Mouse (Mus musculus): Measurements from ENCODE around the gene Gstt1. TPM values are rescaled to one million over a fixed set of nuclear protein-coding genes. Genes with fewer than 3 reads are reported as not detected.

Gene Gstt1
- polyA plus RNA-seq, 1 experiment from 2014 or later = 3.0 TPM

DNA sequence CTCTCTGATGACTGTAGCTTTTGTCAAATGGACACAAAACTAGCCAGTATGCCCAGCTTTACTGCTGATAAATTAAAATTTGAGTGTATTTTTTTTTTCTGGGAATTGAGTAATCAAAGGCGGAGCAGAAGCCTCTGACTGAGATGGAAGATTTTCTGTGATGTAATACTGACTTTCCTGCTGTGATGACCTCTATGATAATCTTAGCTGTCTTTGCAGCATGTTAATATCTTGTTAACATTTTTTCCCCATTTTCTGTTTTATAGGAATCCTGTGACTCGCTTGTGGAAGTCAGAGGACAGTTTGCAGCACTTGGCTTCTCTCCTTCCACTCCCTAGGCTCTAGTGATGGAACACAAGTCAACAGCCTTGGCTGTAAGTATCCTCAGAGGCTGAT, 31.9 kb upstream of the Gstt1 start:
- 90% methylated on average over 2 of the region's 2 CpGs for WGBS
- DNase-seq (ENCODE audit: low spot score) = no peak
- Histone ChIP-seq H3K27me3 (ENCODE audit: low read depth, poor library complexity, severe bottlenecking) (peaks cover 35% of the 10 kb centered on the region), H3K4me3 (no peak overlapping the region), H3K36me3 (no peaks in the 10 kb centered on the region), H3K4me1 (peaks cover 23% of the 10 kb centered on the region), H3K27ac (replicated peaks) (no peak overlapping the region), H3K9me3 (replicated peaks) (no peaks in the 10 kb centered on the region)

DNA sequence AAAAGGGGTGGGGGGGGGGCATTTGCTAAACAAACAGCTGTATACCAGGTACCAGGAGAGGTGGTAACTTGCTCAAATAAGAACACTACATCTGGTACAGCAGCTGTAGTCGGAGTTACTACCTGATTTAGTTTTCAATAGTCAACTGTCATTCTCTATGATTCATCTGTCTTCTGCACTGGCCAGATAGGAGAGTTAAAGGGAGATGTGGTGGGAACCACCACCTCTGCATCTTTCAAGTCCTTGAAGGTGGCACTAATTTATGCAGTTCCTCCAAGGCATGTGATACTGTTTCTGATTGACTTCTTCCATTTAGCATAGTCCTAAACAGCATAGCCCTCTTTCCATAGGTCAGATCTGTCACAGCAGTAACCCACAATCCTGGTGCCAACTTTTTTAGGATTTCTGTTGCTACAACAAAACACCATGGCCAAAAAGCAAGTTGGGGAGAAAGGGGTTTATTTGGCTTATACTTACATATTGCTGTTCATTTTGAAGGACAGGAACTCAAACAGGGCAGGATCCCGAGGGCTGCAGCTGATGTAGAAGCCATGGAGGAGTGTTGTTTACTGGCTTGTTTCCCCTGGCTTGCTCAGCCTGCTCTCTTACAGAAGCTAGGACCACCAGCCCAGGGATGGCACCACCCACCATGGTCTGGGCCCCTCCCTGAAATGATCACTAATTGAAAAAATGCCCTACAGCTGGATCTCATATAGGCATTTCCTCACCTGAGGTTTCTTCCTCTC, 31.3 kb upstream of the Gstt1 start:
- H3K27ac ChIP-seq (replicated peaks) = no peak overlapping the region
- no peaks in the 10 kb centered on the region for H3K9me3 ChIP-seq (replicated peaks)
- no peaks in the 10 kb centered on the region for H3K36me3 ChIP-seq
- H3K27me3 ChIP-seq (ENCODE audit: low read depth, poor library complexity, severe bottlenecking) = peaks cover 30% of the 10 kb centered on the region
- H3K4me1 ChIP-seq = peaks cover 19% of the 10 kb centered on the region
- no peak for DNase-seq (ENCODE audit: low spot score)
- H3K4me3 ChIP-seq = no peak overlapping the region
- WGBS = 87% methylated on average over 2 of the region's 2 CpGs

DNA sequence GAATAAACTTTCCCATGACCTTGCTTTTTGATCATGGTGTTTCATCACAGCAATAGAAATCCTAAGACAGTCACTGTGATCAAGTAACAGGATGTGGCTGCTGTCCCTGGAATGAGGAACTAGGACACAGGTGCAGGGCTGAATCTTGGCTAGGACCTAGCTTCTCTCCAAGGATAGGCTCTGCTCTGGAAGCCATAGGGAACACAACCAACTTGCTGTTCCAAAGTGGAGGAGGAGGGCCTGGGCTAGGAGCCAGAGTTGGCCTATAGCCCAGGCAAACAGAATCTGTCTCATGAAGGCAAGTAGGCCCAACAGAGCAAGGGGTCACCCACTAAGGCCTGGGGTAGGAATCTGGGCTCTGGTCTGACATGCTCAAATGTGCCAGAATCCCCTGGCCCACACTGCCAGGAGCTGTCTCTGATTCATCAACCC, 30.1 kb upstream of the Gstt1 start:
- H3K4me1 ChIP-seq = peaks cover 7% of the 10 kb centered on the region
- no peak overlapping the region for H3K4me3 ChIP-seq
- H3K9me3 ChIP-seq (replicated peaks) = no peaks in the 10 kb centered on the region; the same call in 1 of the 2 replicates
- no peaks in the 10 kb centered on the region for H3K36me3 ChIP-seq
- no peak overlapping the region for H3K27ac ChIP-seq (replicated peaks)
- DNase-seq (ENCODE audit: low spot score) = no peak
- H3K27me3 ChIP-seq (ENCODE audit: low read depth, poor library complexity, severe bottlenecking) = peaks cover 18% of the 10 kb centered on the region

DNA sequence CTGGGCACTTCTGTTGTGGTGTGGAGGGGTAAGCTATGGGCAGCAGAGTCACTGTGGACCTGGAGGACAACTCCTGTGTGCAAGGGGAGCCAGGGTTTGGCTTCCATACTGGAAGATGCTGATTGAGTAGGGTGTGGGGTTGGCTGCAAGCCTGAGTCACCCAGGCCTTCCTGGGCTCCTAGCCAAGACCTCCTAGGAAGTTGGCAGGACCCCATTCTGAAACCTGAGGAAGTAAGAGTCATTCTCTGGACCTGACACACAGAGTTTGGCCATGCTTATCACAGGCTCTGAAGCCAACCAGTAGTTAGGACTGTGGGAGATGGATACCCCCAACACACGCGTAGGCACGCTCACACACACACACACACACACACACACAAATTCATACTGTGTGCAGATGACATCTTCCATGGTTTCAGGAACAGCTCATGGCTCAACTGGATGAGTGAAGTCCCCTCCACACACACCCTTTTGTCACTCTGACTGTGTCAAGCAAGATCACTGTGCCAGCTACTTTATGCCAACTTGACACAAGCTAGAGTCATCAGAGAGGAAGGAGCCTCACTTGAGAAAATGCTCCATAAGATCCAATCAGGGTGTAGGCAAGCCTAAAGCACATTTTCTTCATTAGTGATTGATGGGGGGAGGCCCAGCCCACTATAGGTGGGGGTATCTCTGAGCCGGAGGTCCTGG, 29.4 kb upstream of the Gstt1 start:
- H3K4me1 ChIP-seq = peaks cover under 1% of the 10 kb centered on the region; the same call in 1 of the 2 replicates
- peaks cover 11% of the 10 kb centered on the region for H3K27me3 ChIP-seq (ENCODE audit: low read depth, poor library complexity, severe bottlenecking)
- no peaks in the 10 kb centered on the region for H3K36me3 ChIP-seq
- WGBS = 90% methylated on average over 4 of the region's 4 CpGs
- DNase-seq (ENCODE audit: low spot score) = no peak
- H3K27ac ChIP-seq (replicated peaks) = no peak overlapping the region
- H3K9me3 ChIP-seq (replicated peaks) = peaks cover 6% of the 10 kb centered on the region; the same call in 1 of the 2 replicates
- H3K4me3 ChIP-seq = no peak overlapping the region

GRCm38 (mm10) chr10:75824530-75824929, 26.1 kb upstream of the Gstt1 start:
- H3K27ac ChIP-seq (replicated peaks) = no peak overlapping the region
- WGBS = 90% methylated on average over 4 of the region's 4 CpGs
- no peaks in the 10 kb centered on the region for H3K36me3 ChIP-seq

DNA sequence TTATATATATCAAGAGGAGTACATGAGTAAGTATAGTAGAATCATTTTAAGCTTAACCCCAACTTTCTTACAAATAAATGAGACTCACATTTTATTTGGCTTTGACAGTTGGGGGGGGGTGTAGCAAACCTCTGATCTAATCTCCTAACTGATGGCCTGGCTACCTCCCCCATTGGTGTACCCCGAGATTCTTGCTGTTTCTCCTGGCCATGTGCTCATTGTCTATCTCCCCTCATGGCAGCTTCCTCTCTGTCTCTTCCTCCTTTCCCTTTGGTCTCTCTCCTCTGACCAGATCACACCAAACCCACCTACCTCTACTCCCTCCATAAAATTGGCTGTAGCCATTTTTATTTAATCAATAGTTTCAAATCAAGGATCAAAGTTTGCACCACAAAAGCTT, 25.4 kb upstream of the Gstt1 start:
- DNase-seq (ENCODE audit: low spot score) = no peak

More at GRCm38 (mm10) chr10:75824530-75824929, 26.1 kb upstream of the Gstt1 start:
- Histone ChIP-seq H3K9me3 (replicated peaks) (peaks cover 6% of the 10 kb centered on the region; the same call in 1 of the 2 replicates), H3K4me1 (no peaks in the 10 kb centered on the region), H3K27me3 (ENCODE audit: low read depth, poor library complexity, severe bottlenecking) (no peaks in the 10 kb centered on the region), H3K4me3 (no peak overlapping the region)
- no peak for DNase-seq (ENCODE audit: low spot score)

GRCm38 (mm10) chr10:75822443-75822842, 24.1 kb upstream of the Gstt1 start, which contains the start of gene Gstt4:
Gene Gstt4 (minus strand): TSS chr10:75822543.
- Histone ChIP-seq H3K9me3 (replicated peaks) (peaks cover 6% of the 10 kb centered on the region; the same call in 1 of the 2 replicates), H3K4me3 (no peak within 1 kb of the TSS), H3K36me3 (no peaks in the 10 kb centered on the region), H3K4me1 (no peaks in the 10 kb centered on the region), H3K27me3 (ENCODE audit: low read depth, poor library complexity, severe bottlenecking) (no peaks in the 10 kb centered on the region), H3K27ac (replicated peaks) (no peak within 1 kb of the TSS)
- WGBS = 91% methylated on average over 2 of the region's 2 CpGs
- DNase-seq (ENCODE audit: low spot score) = no peak

More for the DNA sequence above, 25.4 kb upstream of the Gstt1 start:
- peaks cover 6% of the 10 kb centered on the region; the same call in 1 of the 2 replicates for H3K9me3 ChIP-seq (replicated peaks)
- no peak overlapping the region for H3K27ac ChIP-seq (replicated peaks)
- H3K27me3 ChIP-seq (ENCODE audit: low read depth, poor library complexity, severe bottlenecking) = no peaks in the 10 kb centered on the region
- WGBS = 90% methylated on average over 1 of the region's 1 CpGs
- no peaks in the 10 kb centered on the region for H3K36me3 ChIP-seq
- no peaks in the 10 kb centered on the region for H3K4me1 ChIP-seq
- H3K4me3 ChIP-seq = no peak overlapping the region

DNA sequence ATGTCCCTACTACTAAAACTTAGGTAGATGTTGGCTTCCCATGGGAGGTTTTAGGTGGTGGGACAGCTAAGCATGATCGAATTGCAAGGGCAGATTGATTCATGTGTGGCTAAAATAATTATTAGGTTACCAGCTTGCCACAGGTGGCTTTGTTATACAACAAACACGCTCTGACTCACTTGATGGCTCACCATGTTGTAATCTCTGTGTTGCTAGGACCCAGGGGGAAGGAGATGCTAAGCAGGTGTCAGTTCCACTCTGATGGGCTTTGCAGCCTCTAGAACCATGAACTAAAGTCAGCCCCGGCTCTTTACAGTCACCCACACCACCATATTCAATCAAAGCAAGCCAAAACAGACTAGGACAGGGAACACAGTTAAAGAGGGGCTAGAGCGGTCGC, 21.5 kb upstream of the Gstt1 start:
- H3K4me1 ChIP-seq = no peaks in the 10 kb centered on the region
- H3K27me3 ChIP-seq (ENCODE audit: low read depth, poor library complexity, severe bottlenecking) = no peaks in the 10 kb centered on the region
- H3K36me3 ChIP-seq = no peaks in the 10 kb centered on the region
- DNase-seq (ENCODE audit: low spot score) = no peak
- H3K9me3 ChIP-seq (replicated peaks) = peaks cover 6% of the 10 kb centered on the region; the same call in 1 of the 2 replicates
- 88% methylated on average over 5 of the region's 5 CpGs for WGBS
- H3K27ac ChIP-seq (replicated peaks) = no peak overlapping the region
- H3K4me3 ChIP-seq = no peak overlapping the region

GRCm38 (mm10) chr10:75818641-75819040, 20.3 kb upstream of the Gstt1 start:
- Histone ChIP-seq H3K9me3 (replicated peaks) (peaks cover 6% of the 10 kb centered on the region; the same call in 1 of the 2 replicates), H3K27me3 (ENCODE audit: low read depth, poor library complexity, severe bottlenecking) (no peaks in the 10 kb centered on the region), H3K27ac (replicated peaks) (no peak overlapping the region), H3K4me1 (no peaks in the 10 kb centered on the region), H3K4me3 (no peak overlapping the region), H3K36me3 (no peaks in the 10 kb centered on the region)
- DNase-seq (ENCODE audit: low spot score) = no peak
- WGBS = 59% methylated on average over 10 of the region's 10 CpGs

DNA sequence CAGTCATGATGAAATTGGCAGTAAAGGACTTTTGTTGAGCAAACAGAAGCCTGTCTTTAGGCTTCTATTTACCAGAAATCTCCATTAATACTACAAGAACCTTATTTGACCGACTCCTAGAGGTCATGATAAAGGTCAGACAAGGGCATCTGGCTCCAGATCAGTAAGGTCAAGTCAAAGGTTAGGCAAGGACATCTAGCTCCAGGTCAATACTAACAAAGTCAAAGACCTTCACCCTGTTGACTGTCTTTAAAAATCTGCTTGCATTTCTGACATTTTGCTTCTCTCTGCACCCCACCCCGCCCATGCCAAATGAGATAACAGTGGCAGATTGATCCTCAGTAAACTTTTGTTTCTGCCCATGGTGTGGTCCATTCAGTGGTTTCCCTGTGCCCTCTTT, 5.8 kb upstream of the Gstt1 start:
- Histone ChIP-seq H3K4me1 (no peaks in the 10 kb centered on the region), H3K9me3 (replicated peaks) (no peaks in the 10 kb centered on the region), H3K36me3 (no peaks in the 10 kb centered on the region), H3K27ac (replicated peaks) (no peak overlapping the region), H3K4me3 (no peak overlapping the region), H3K27me3 (ENCODE audit: low read depth, poor library complexity, severe bottlenecking) (0 out of 2 replicates have a peak, but pooled peaks cover 9% of the 10 kb centered on the region)
- WGBS = 70% methylated on average over 2 of the region's 2 CpGs
- DNase-seq (ENCODE audit: low spot score) = no peak

GRCm38 (mm10) chr10:75797619-75798175, 687 bp downstream of the Gstt1 start:
- peak; percentile 48 for DNase-seq (ENCODE audit: low spot score)
- 3% methylated on average over 12 of the region's 12 CpGs for WGBS
- H3K27ac ChIP-seq (replicated peaks) = peak overlapping the region; percentile 39

GRCm38 (mm10) chr10:75796731-75797516, 1.5 kb downstream of the Gstt1 start:
- Histone ChIP-seq H3K27me3 (ENCODE audit: low read depth, poor library complexity, severe bottlenecking) (peaks cover 49% of the 10 kb centered on the region), H3K36me3 (no peaks in the 10 kb centered on the region), H3K4me3 (peak overlapping the region; percentile 58), H3K9me3 (replicated peaks) (no peaks in the 10 kb centered on the region), H3K4me1 (peaks cover 31% of the 10 kb centered on the region), H3K27ac (replicated peaks) (0 out of 2 replicates have a peak overlapping the region, but pooled peaks have one; percentile 14)
- 51% methylated on average over 11 of the region's 11 CpGs for WGBS
- no peak for DNase-seq (ENCODE audit: low spot score)

More at GRCm38 (mm10) chr10:75797619-75798175, 687 bp downstream of the Gstt1 start:
- peaks cover 31% of the 10 kb centered on the region for H3K4me1 ChIP-seq
- no peaks in the 10 kb centered on the region for H3K36me3 ChIP-seq
- H3K4me3 ChIP-seq = peak overlapping the region; percentile 58
- H3K9me3 ChIP-seq (replicated peaks) = no peaks in the 10 kb centered on the region
- peaks cover 49% of the 10 kb centered on the region for H3K27me3 ChIP-seq (ENCODE audit: low read depth, poor library complexity, severe bottlenecking)

All from midbrain, embryonic 10.5 days (tissue).